Mouse (Mus musculus) heart, adult 2 months (tissue): ENCODE data around the gene Sema5b.

Source experiments
- CTCF ChIP-seq: fragments of 200-600 bp; IDR thresholded peaks from 2 replicates; pipeline ENCODE4 v1.8.1; 2022; ENCODE audit warnings: antibody characterized with exemption, mild to moderate bottlenecking, moderate library complexity
- POLR2A ChIP-seq: fragments of 200-500 bp; IDR thresholded peaks from 2 replicates; pipeline ENCODE4 v1.6.1; 2011; ENCODE audit warnings: mild to moderate bottlenecking, low read depth, low read length, control low read depth; ENCODE audit not compliant: insufficient read depth

GRCm38 (mm10) chr16:35711004-35711403, 170.1 kb downstream of the Sema5b start:
- TF ChIP-seq POLR2A: no peak
- TF ChIP-seq CTCF: no peak
